9 mouse cellular contexts compared by ENCODE assay signal in the genomic region with DNA sequence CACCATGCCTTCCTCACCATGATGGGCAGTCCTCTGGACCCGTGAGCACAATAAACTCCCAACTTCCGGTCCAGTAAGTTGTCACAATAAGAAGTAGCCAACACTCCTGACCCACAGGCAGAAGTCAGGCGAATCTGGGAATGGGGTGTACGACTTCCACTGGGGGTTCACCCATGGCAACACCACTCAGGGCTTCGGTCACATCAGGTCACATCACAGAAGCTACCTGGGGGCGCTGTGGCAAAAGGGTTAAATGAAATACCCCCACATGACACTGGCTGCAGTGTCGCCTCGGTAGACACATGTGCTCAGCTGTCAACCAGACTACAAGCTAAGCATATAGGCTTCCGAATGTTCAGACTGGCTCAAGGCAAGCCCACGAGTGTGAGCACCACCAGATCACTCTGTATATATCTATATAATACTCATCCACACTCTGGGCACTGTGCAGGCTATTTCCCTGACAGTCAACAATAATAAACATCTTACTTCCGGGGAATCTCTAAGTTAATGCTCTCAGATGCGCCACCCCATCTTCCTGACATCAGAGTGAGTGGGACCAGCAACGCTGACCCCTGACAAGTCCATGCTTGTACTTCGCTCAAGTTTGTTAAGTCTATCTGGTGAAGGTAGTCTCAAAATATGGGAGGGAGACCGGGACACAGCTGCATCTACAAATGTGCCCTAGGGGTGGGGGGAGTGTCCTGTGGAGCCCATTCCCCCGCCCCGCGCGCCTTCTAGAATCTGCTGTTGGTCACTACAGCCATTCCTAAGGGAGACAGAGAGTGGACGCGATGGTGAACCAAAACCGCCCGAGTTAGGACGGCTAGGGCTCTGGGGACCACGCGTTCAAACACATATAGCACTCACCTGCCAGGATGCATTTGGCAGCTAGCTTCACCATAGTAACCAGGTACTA. TPM values are rescaled to one million over a fixed set of nuclear protein-coding genes. Genes with fewer than 3 reads are reported as not detected.
DNase-seq lines count a peak whose midpoint lies in the region; ATAC-seq lines count a peak whose summit lies in the region.
"Had no signal": no experiment of that assay in that cellular context is flagged by ENCODE, and none has a peak within 500 bp of the region (broad histone marks: within the 10 kb centered on the region; RNA-seq: fewer than 3 reads in every experiment).

No protein-coding gene starts in this region.

- H3K9ac ChIP-seq in hindbrain, embryonic 12.5 days, result peak overlapping the region; percentile 60
- H3K9ac ChIP-seq in lung, embryonic 16.5 days (ENCODE audit: low read length), result peak overlapping the region; percentile 71

- peak; percentile 34 for DNase-seq in embryo, embryonic 11 days
- peak; percentile 12 for DNase-seq in thymus, postnatal 25 days
- DNase-seq in urinary bladder, postnatal 10 days (ENCODE audit: low spot score), result no peak
- DNase-seq in frontal cortex, postnatal 25 days (ENCODE audit: low spot score in 2 of 2), result no peak

- no peaks in the 10 kb centered on the region for H3K27me3 ChIP-seq in megakaryocyte, embryonic 14.5 days (replicated peaks)
- no peaks in the 10 kb centered on the region for H3K27me3 ChIP-seq in hindbrain, embryonic 12.5 days
- no peaks in the 10 kb centered on the region for H3K27me3 ChIP-seq in lung, embryonic 16.5 days (ENCODE audit: control insufficient read depth, insufficient read depth, low read depth, low read length)

- H3K4me2 ChIP-seq in hindbrain, embryonic 12.5 days (replicated peaks), result peak overlapping the region; percentile 71
- peak overlapping the region; percentile 78 for H3K4me2 ChIP-seq in lung, embryonic 16.5 days (ENCODE audit: low read depth, low read length)

- ATAC-seq in megakaryocyte, adult 5-6 weeks (ENCODE audit: poor library complexity, severe bottlenecking), result no peak
- no peak for ATAC-seq in hindbrain, embryonic 12.5 days (ENCODE audit: low FRiP score)
- ATAC-seq in lung, embryonic 16.5 days (ENCODE audit: low read depth), result peak; percentile 8

- H3K36me3 ChIP-seq in megakaryocyte, embryonic 14.5 days (replicated peaks; ENCODE audit: low read length), result peaks cover 14% of the 10 kb centered on the region
- no peaks in the 10 kb centered on the region for H3K36me3 ChIP-seq in hindbrain, embryonic 12.5 days
- H3K36me3 ChIP-seq in lung, embryonic 16.5 days (ENCODE audit: control insufficient read depth, insufficient read depth, low read length), result no peaks in the 10 kb centered on the region

- peaks cover 86% of the 10 kb centered on the region for H3K4me1 ChIP-seq in megakaryocyte, embryonic 14.5 days
- peaks cover 37% of the 10 kb centered on the region for H3K4me1 ChIP-seq in hindbrain, embryonic 12.5 days
- peaks cover 10% of the 10 kb centered on the region for H3K4me1 ChIP-seq in lung, embryonic 16.5 days (replicated peaks; ENCODE audit: control insufficient read depth, insufficient read depth, low read length)

- WGBS in hindbrain, embryonic 12.5 days, result 25% methylated on average over 26 of the region's 26 CpGs
- 22% methylated on average over 26 of the region's 26 CpGs for WGBS in lung, embryonic 16.5 days

- H3K9me3 ChIP-seq in megakaryocyte, embryonic 14.5 days, result no peaks in the 10 kb centered on the region
- no peaks in the 10 kb centered on the region for H3K9me3 ChIP-seq in hindbrain, embryonic 12.5 days (replicated peaks)
- no peaks in the 10 kb centered on the region for H3K9me3 ChIP-seq in lung, embryonic 16.5 days (ENCODE audit: control insufficient read depth, low read length)

- peak overlapping the region; percentile 2; the same call in 1 of the 2 replicates for H3K27ac ChIP-seq in hindbrain, embryonic 12.5 days
- peak overlapping the region; percentile 49 for H3K27ac ChIP-seq in lung, embryonic 16.5 days (ENCODE audit: low read length)

- peak overlapping the region; percentile 96 for H3K4me3 ChIP-seq in megakaryocyte, embryonic 14.5 days (replicated peaks)
- peak overlapping the region; percentile 50 for H3K4me3 ChIP-seq in hindbrain, embryonic 12.5 days
- H3K4me3 ChIP-seq in lung, embryonic 16.5 days (ENCODE audit: low read length), result peak overlapping the region; percentile 77

RNA-seq across cellular contexts. Expression of a gene that starts 0.7 kb away (rescaled TPM):
- 132 and 388 TPM in 2 replicates for polyA plus RNA-seq in megakaryocyte, embryonic 14.5 days (2012; ENCODE audit: insufficient read depth, low replicate concordance)
- total RNA-seq in megakaryocyte, adult 5-6 weeks (2015), result 24.1 and 24.9 TPM in 2 replicates
- 6.5 and 10.8 TPM in 2 replicates for total RNA-seq in megakaryocyte, adult 5-6 weeks (2017)
- 87.8 and 99.9 TPM in 2 replicates for polyA plus RNA-seq in hindbrain, embryonic 12.5 days (2016; fragmentation: Nextera tagmentation; extraction: Ambion mirVana)
- 89.4 and 90.1 TPM in 2 replicates for polyA plus RNA-seq in lung, embryonic 16.5 days (2015; fragmentation: Nextera tagmentation; extraction: Ambion mirVana)

RNA-seq across cellular contexts. Expression of a gene that starts 33.0 kb away (rescaled TPM):
- polyA plus RNA-seq in megakaryocyte, embryonic 14.5 days (2012; ENCODE audit: insufficient read depth, low replicate concordance), result not detected in 2 replicates
- total RNA-seq in megakaryocyte, adult 5-6 weeks (2015), result not detected in 2 replicates
- not detected in 2 replicates for total RNA-seq in megakaryocyte, adult 5-6 weeks (2017)
- polyA plus RNA-seq in hindbrain, embryonic 12.5 days (2016; fragmentation: Nextera tagmentation; extraction: Ambion mirVana), result 4.2 and 10.2 TPM in 2 replicates
- 0.21 TPM in 1 of 2 replicates, not detected in the other for polyA plus RNA-seq in lung, embryonic 16.5 days (2015; fragmentation: Nextera tagmentation; extraction: Ambion mirVana)
- total RNA-seq: common myeloid progenitor, adult 5-6 weeks had no signal

RNA-seq across cellular contexts. Expression of a gene that starts 53.3 kb away (rescaled TPM):
- not detected in 2 replicates for polyA plus RNA-seq in megakaryocyte, embryonic 14.5 days (2012; ENCODE audit: insufficient read depth, low replicate concordance)
- total RNA-seq in megakaryocyte, adult 5-6 weeks (2015), result not detected in 2 replicates
- total RNA-seq in megakaryocyte, adult 5-6 weeks (2017), result not detected in 2 replicates
- 4.2 and 4.6 TPM in 2 replicates for polyA plus RNA-seq in hindbrain, embryonic 12.5 days (2016; fragmentation: Nextera tagmentation; extraction: Ambion mirVana)
- polyA plus RNA-seq in lung, embryonic 16.5 days (2015; fragmentation: Nextera tagmentation; extraction: Ambion mirVana), result 0.05 TPM in 1 of 2 replicates, not detected in the other
- total RNA-seq: common myeloid progenitor, adult 5-6 weeks had no signal

Comparison
In these comparisons a context has a peak if more than half of its experiments do, and no peak if none do; other contexts are left out.
1. DNase-seq: peak in embryo, embryonic 11 days (single experiment) and thymus, postnatal 25 days (single experiment); none in urinary bladder, postnatal 10 days (single experiment) and frontal cortex, postnatal 25 days (0 of 2).
2. Peak in every context shown above with its lines, with median percentiles within 50 percentile points of each other: H3K4me3 ChIP-seq.